Mouse (Mus musculus) forebrain, embryonic 10.5 days (tissue): ENCODE results near the gene Rsph10b. TPM values are rescaled to one million over a fixed set of nuclear protein-coding genes. Genes with fewer than 3 reads are reported as not detected.
"Not testable (repeated sequence)": the region's sequence is repeated elsewhere in the genome, so short reads cannot be mapped to it uniquely, and the experiment has no call there.

Experiments used
- DNase-seq: peaks from one replicate; pipeline ENCODE4 v3.0.0-alpha.2; 2017; ENCODE audit warnings: low spot score; ENCODE audit errors: extremely low spot score
- H3K27ac ChIP-seq: fragments of 300-500 bp; sonication (generic); 2 replicates; pipeline ENCODE4 v1.5.1; 2016; ENCODE audit warnings: mild to moderate bottlenecking
- H3K27me3 ChIP-seq: fragments of 300-500 bp; sonication (generic); 2 replicates; pipeline ENCODE4 v1.6.1; 2016; ENCODE audit warnings: mild to moderate bottlenecking; ENCODE audit not compliant: poor library complexity, severe bottlenecking
- H3K36me3 ChIP-seq: fragments of 300-500 bp; sonication (generic); replicated peaks from 2 replicates; pipeline ENCODE4 v1.6.1; 2016; ENCODE audit warnings: mild to moderate bottlenecking, moderate library complexity
- H3K4me1 ChIP-seq: fragments of 300-500 bp; sonication (generic); 2 replicates; pipeline ENCODE4 v1.6.1; 2016
- H3K4me3 ChIP-seq: fragments of 300-500 bp; sonication (generic); 2 replicates; pipeline ENCODE4 v1.5.1; 2016; ENCODE audit warnings: mild to moderate bottlenecking, moderate library complexity
- H3K9me3 ChIP-seq: fragments of 300-500 bp; sonication (generic); 2 replicates; pipeline ENCODE4 v1.6.1; 2016; ENCODE audit warnings: mild to moderate bottlenecking, moderate library complexity
- WGBS: fragments of 180-500 bp; shearing (Covaris S2); methylation state at CpG from one replicate; pipeline ENCODE4 v1.1.7; 2016; 5-methylcytosine and 5-hydroxymethylcytosine counted together
- polyA plus RNA-seq: library from polyadenylated mRNA; unstranded; fragments of >200 nt; fragmentation: Nextera tagmentation; extraction: Ambion mirVana; gene quantifications from 2 replicates; pipeline ENCODE4 v1.2.1, GENCODE M21; 2016

The Rsph10b gene
- polyA plus RNA-seq, 1 experiment from 2014 or later, result 0.64 TPM

GRCm38 (mm10) chr5:143982361-143982760, 49.5 kb downstream of the Rsph10b start:
- H3K27me3 ChIP-seq, result no peaks in the 10 kb centered on the region
- H3K9me3 ChIP-seq, result no peaks in the 10 kb centered on the region
- peaks cover 42% of the 10 kb centered on the region for H3K36me3 ChIP-seq
- peaks cover 8% of the 10 kb centered on the region for H3K4me1 ChIP-seq
- 92% methylated on average over 2 of the region's 2 CpGs for WGBS
- no peak for DNase-seq
- no peak overlapping the region for H3K27ac ChIP-seq
- no peak overlapping the region for H3K4me3 ChIP-seq

GRCm38 (mm10) chr5:143985381-143985780, 52.5 kb downstream of the Rsph10b start:
- Histone ChIP-seq H3K27me3 (no peaks in the 10 kb centered on the region), H3K9me3 (no peaks in the 10 kb centered on the region), H3K4me3 (no peak overlapping the region), H3K36me3 (peaks cover 72% of the 10 kb centered on the region), H3K27ac (no peak overlapping the region), H3K4me1 (peaks cover 8% of the 10 kb centered on the region)
- DNase-seq, result no peak
- WGBS, result 90% methylated on average over 7 of the region's 7 CpGs

GRCm38 (mm10) chr5:143987596-143987995, 54.8 kb downstream of the Rsph10b start:
- Histone ChIP-seq H3K4me1 (no peaks in the 10 kb centered on the region), H3K27ac (no peak overlapping the region), H3K4me3 (no peak overlapping the region), H3K36me3 (peaks cover 94% of the 10 kb centered on the region), H3K9me3 (no peaks in the 10 kb centered on the region), H3K27me3 (no peaks in the 10 kb centered on the region)
- WGBS, result 94% methylated on average over 3 of the region's 3 CpGs
- DNase-seq, result no peak

GRCm38 (mm10) chr5:143989046-143989445, 56.2 kb downstream of the Rsph10b start:
- no peaks in the 10 kb centered on the region for H3K4me1 ChIP-seq
- no peaks in the 10 kb centered on the region for H3K9me3 ChIP-seq
- H3K27me3 ChIP-seq, result no peaks in the 10 kb centered on the region
- DNase-seq, result no peak
- 89% methylated on average over 4 of the region's 4 CpGs for WGBS
- H3K4me3 ChIP-seq, result no peak overlapping the region
- H3K27ac ChIP-seq, result no peak overlapping the region
- peaks cover 99% of the 10 kb centered on the region for H3K36me3 ChIP-seq

GRCm38 (mm10) chr5:143990086-143990485, 57.3 kb downstream of the Rsph10b start:
- Histone ChIP-seq H3K27me3 (no peaks in the 10 kb centered on the region), H3K9me3 (no peaks in the 10 kb centered on the region), H3K4me1 (no peaks in the 10 kb centered on the region), H3K4me3 (no peak overlapping the region), H3K36me3 (peaks cover 100% of the 10 kb centered on the region), H3K27ac (no peak overlapping the region)
- no peak for DNase-seq
- WGBS, result 93% methylated on average over 11 of the region's 11 CpGs

- Histone ChIP-seq H3K36me3 (peaks cover 100% of the 10 kb centered on the region), H3K4me3 (no peak overlapping the region)
- DNase-seq, result no peak
Observed at GRCm38 (mm10) chr5:143992661-143993060, 59.8 kb downstream of the Rsph10b start.

GRCm38 (mm10) chr5:143993260-143993659, 60.4 kb downstream of the Rsph10b start:
- no peak for DNase-seq
- peaks cover 100% of the 10 kb centered on the region for H3K36me3 ChIP-seq
- 93% methylated on average over 8 of the region's 8 CpGs for WGBS
- H3K4me1 ChIP-seq, result no peaks in the 10 kb centered on the region
- H3K27me3 ChIP-seq, result no peaks in the 10 kb centered on the region
- H3K27ac ChIP-seq, result no peak overlapping the region
- no peaks in the 10 kb centered on the region for H3K9me3 ChIP-seq
- no peak overlapping the region for H3K4me3 ChIP-seq

More at GRCm38 (mm10) chr5:143992661-143993060, 59.8 kb downstream of the Rsph10b start:
- no peaks in the 10 kb centered on the region for H3K9me3 ChIP-seq
- no peak overlapping the region for H3K27ac ChIP-seq
- no peaks in the 10 kb centered on the region for H3K27me3 ChIP-seq
- H3K4me1 ChIP-seq, result no peaks in the 10 kb centered on the region
- WGBS, result 90% methylated on average over 10 of the region's 10 CpGs

GRCm38 (mm10) chr5:143993849-143994248, 61.0 kb downstream of the Rsph10b start:
- H3K27ac ChIP-seq, result no peak overlapping the region
- 94% methylated on average over 5 of the region's 5 CpGs for WGBS
- DNase-seq, result no peak
- no peak overlapping the region for H3K4me3 ChIP-seq
- H3K36me3 ChIP-seq, result peaks cover 100% of the 10 kb centered on the region
- H3K27me3 ChIP-seq, result no peaks in the 10 kb centered on the region
- no peaks in the 10 kb centered on the region for H3K4me1 ChIP-seq
- H3K9me3 ChIP-seq, result no peaks in the 10 kb centered on the region

- no peaks in the 10 kb centered on the region for H3K27me3 ChIP-seq
- 82% methylated on average over 11 of the region's 11 CpGs for WGBS
- no peaks in the 10 kb centered on the region for H3K9me3 ChIP-seq
- H3K27ac ChIP-seq, result no peak overlapping the region
- no peak for DNase-seq
- peaks cover 100% of the 10 kb centered on the region for H3K36me3 ChIP-seq
- no peak overlapping the region for H3K4me3 ChIP-seq
- H3K4me1 ChIP-seq, result no peaks in the 10 kb centered on the region
Observed at GRCm38 (mm10) chr5:143994632-143995365, 62.0 kb downstream of the Rsph10b start.

GRCm38 (mm10) chr5:143999409-143999808, 66.6 kb downstream of the Rsph10b start:
- 85% methylated on average over 1 of the region's 1 CpGs for WGBS
- peaks cover 98% of the 10 kb centered on the region for H3K36me3 ChIP-seq
- DNase-seq, result no peak
- no peak overlapping the region for H3K4me3 ChIP-seq
- H3K27ac ChIP-seq, result no peak overlapping the region
- H3K4me1 ChIP-seq, result no peaks in the 10 kb centered on the region
- H3K9me3 ChIP-seq, result no peaks in the 10 kb centered on the region
- H3K27me3 ChIP-seq, result no peaks in the 10 kb centered on the region

GRCm38 (mm10) chr5:144002461-144003192, 69.8 kb downstream of the Rsph10b start:
- peaks cover 94% of the 10 kb centered on the region for H3K36me3 ChIP-seq
- DNase-seq, result no peak
- H3K9me3 ChIP-seq, result no peaks in the 10 kb centered on the region
- no peaks in the 10 kb centered on the region for H3K27me3 ChIP-seq
- 95% methylated on average over 15 of the region's 15 CpGs for WGBS
- no peak overlapping the region for H3K4me3 ChIP-seq
- H3K27ac ChIP-seq, result no peak overlapping the region
- H3K4me1 ChIP-seq, result no peaks in the 10 kb centered on the region

GRCm38 (mm10) chr5:144013366-144014134, 80.7 kb downstream of the Rsph10b start:
- not testable (repeated sequence) for H3K27ac ChIP-seq, DNase-seq, H3K27me3 ChIP-seq, H3K4me1 ChIP-seq, H3K9me3 ChIP-seq
- Histone ChIP-seq H3K4me3 (peak overlapping the region; percentile 82), H3K36me3 (peaks cover 41% of the 10 kb centered on the region)
- WGBS, result 71% methylated on average over 13 of the region's 13 CpGs
